Mouse (Mus musculus): ENCODE measurements around the gene Kcnip1. TPM values are rescaled to one million over a fixed set of nuclear protein-coding genes. Genes with fewer than 3 reads are reported as not detected.

Gene Kcnip1
- total and polyA plus RNA-seq, 2 experiments: not detected

DNA sequence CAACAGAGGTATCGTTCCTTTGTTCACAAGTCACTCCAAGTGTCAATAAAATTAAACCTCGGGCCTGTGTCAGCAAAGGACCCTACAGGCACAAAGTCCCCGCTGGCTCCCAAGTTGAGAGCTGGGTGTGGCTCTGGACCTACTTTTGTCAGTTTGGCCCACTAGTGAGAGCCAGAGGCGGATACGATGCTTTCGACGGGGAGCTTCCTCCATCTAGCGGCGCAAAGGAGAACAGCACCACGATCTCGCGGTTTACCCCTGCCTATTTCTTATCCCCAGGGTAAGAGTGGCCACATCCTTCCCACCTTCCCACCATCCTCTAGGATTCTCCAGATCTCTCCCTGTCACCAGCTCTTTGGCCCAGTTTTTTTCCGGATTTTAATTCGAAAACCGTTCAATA, 378.7 kb downstream of the Kcnip1 start:
- H3K4me1 ChIP-seq (ENCODE audit: control insufficient read depth, insufficient read depth, low read length): no peaks in the 10 kb centered on the region
- no peak for TF ChIP-seq POLR2A (IDR thresholded peaks at IDR 0.05; ENCODE audit: extremely low read depth, insufficient read depth, low read length)
- TF ChIP-seq CTCF (IDR thresholded peaks at IDR 0.05; ENCODE audit: low read depth, low read length): peak; percentile 93
- no peaks in the 10 kb centered on the region for H3K27me3 ChIP-seq (ENCODE audit: control insufficient read depth, insufficient read depth, low read length)
- H3K9ac ChIP-seq (ENCODE audit: low read depth, low read length): no peak overlapping the region
- H3K36me3 ChIP-seq (ENCODE audit: control insufficient read depth, insufficient read depth, low read length): no peaks in the 10 kb centered on the region
- H3K27ac ChIP-seq (replicated peaks; ENCODE audit: insufficient read depth, low read depth, low read length): no peak overlapping the region
- no peaks in the 10 kb centered on the region for H3K79me2 ChIP-seq (ENCODE audit: control insufficient read depth, insufficient read depth, low read length)
- peak; percentile 4 for DNase-seq (ENCODE audit: extremely low read depth, low read depth, low spot score)
- H3K4me3 ChIP-seq (ENCODE audit: insufficient read depth, low read depth, low read length): no peak overlapping the region
- 9% methylated on average over 15 of the region's 15 CpGs for WGBS

DNA sequence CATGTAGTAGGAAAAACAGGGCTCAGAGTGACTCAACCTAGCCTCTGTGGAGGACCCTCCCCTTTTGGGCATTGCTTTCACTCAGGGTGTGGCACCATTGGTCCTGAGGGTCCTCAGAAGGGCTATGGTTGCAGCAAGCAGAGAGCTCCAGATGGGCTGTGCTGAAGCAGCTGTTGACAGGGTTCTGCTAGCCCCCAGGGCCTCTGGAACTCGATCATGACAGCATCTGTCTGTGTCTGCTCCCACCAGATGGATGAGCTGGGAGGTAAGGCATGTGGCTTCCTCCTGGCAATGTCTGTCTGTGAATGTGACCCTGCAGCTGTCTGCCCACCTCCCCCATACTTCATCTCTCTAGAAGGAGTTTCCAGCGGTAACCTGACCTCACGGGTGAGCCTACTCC, 385.2 kb downstream of the Kcnip1 start:
- WGBS: 19% methylated on average over 3 of the region's 3 CpGs

DNA sequence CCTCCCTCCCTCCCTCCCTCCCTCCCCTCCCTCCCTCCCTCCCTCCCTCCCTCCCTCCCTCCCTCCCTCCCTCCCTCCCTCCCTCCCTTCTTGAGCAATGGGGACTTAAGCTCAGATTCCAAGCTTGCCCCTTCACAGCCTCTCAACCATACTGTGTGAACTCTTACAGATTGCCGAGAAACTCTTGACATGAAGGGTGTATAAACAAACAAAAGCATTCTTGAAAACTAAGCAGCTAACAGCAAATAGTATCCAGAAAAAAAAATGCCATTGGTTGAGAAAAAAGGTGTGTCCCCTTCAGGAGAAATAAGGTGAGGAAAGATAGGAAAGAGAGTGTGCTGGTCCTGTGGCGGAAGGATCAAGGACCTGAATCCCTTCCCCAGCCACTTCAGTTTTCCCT, 389.8 kb downstream of the Kcnip1 start:
- Histone ChIP-seq H3K9ac (ENCODE audit: low read depth, low read length) (no peak overlapping the region), H3K36me3 (ENCODE audit: control insufficient read depth, insufficient read depth, low read length) (no peaks in the 10 kb centered on the region), H3K4me1 (ENCODE audit: control insufficient read depth, insufficient read depth, low read length) (no peaks in the 10 kb centered on the region), H3K27me3 (ENCODE audit: control insufficient read depth, insufficient read depth, low read length) (no peaks in the 10 kb centered on the region), H3K27ac (replicated peaks; ENCODE audit: insufficient read depth, low read depth, low read length) (no peak overlapping the region), H3K79me2 (ENCODE audit: control insufficient read depth, insufficient read depth, low read length) (no peaks in the 10 kb centered on the region), H3K4me3 (ENCODE audit: insufficient read depth, low read depth, low read length) (no peak overlapping the region)
- 57% methylated on average over 2 of the region's 2 CpGs for WGBS
- TF ChIP-seq CTCF (IDR thresholded peaks at IDR 0.05; ENCODE audit: low read depth, low read length) (no peak), POLR2A (IDR thresholded peaks at IDR 0.05; ENCODE audit: extremely low read depth, insufficient read depth, low read length) (no peak)
- no peak for DNase-seq (ENCODE audit: extremely low read depth, low read depth, low spot score)

More for the DNA sequence above, 385.2 kb downstream of the Kcnip1 start:
- no peak for DNase-seq (ENCODE audit: extremely low read depth, low read depth, low spot score)
- no peaks in the 10 kb centered on the region for H3K79me2 ChIP-seq (ENCODE audit: control insufficient read depth, insufficient read depth, low read length)
- H3K4me3 ChIP-seq (ENCODE audit: insufficient read depth, low read depth, low read length): no peak overlapping the region
- H3K36me3 ChIP-seq (ENCODE audit: control insufficient read depth, insufficient read depth, low read length): no peaks in the 10 kb centered on the region
- no peaks in the 10 kb centered on the region for H3K27me3 ChIP-seq (ENCODE audit: control insufficient read depth, insufficient read depth, low read length)
- no peak for TF ChIP-seq POLR2A (IDR thresholded peaks at IDR 0.05; ENCODE audit: extremely low read depth, insufficient read depth, low read length)
- TF ChIP-seq CTCF (IDR thresholded peaks at IDR 0.05; ENCODE audit: low read depth, low read length): no peak
- no peak overlapping the region for H3K27ac ChIP-seq (replicated peaks; ENCODE audit: insufficient read depth, low read depth, low read length)
- no peak overlapping the region for H3K9ac ChIP-seq (ENCODE audit: low read depth, low read length)
- H3K4me1 ChIP-seq (ENCODE audit: control insufficient read depth, insufficient read depth, low read length): no peaks in the 10 kb centered on the region

DNA sequence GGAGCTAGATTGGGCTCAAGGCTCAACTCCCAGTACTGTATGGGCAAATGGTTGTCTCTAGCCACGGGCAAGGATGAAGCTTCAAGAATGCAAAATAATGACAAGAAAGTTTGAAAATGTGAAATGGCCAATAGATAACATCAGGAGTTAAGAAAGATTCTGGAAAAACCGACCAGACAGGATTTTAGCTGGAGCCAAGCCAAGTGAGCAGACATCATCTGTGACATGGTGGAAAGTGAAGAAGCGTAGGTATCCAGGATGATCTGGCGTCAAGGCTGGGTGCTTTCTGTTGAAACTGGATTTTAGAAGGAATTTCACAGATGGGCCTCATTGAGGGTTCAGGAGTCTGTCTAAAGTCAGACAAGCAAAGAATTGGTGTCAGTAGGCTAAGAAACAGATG, 394.0 kb downstream of the Kcnip1 start, which contains the start of gene D130052B06Rik:
Gene D130052B06Rik (plus strand): TSS at position 317 of the 400 bp plus-strand sequence.
- Histone ChIP-seq H3K4me3 (ENCODE audit: insufficient read depth, low read depth, low read length) (no peak within 1 kb of the TSS), H3K27me3 (ENCODE audit: control insufficient read depth, insufficient read depth, low read length) (no peaks in the 10 kb centered on the region), H3K36me3 (ENCODE audit: control insufficient read depth, insufficient read depth, low read length) (no peaks in the 10 kb centered on the region), H3K9ac (ENCODE audit: low read depth, low read length) (no peak within 1 kb of the TSS), H3K4me1 (ENCODE audit: control insufficient read depth, insufficient read depth, low read length) (no peaks in the 10 kb centered on the region), H3K27ac (replicated peaks; ENCODE audit: insufficient read depth, low read depth, low read length) (no peak within 1 kb of the TSS), H3K79me2 (ENCODE audit: control insufficient read depth, insufficient read depth, low read length) (no peaks in the 10 kb centered on the region)
- TF ChIP-seq POLR2A (IDR thresholded peaks at IDR 0.05; ENCODE audit: extremely low read depth, insufficient read depth, low read length): no peak
- TF ChIP-seq CTCF (IDR thresholded peaks at IDR 0.05; ENCODE audit: low read depth, low read length): no peak
- no peak for DNase-seq (ENCODE audit: extremely low read depth, low read depth, low spot score)
- WGBS: 75% methylated on average over 4 of the region's 4 CpGs

DNA sequence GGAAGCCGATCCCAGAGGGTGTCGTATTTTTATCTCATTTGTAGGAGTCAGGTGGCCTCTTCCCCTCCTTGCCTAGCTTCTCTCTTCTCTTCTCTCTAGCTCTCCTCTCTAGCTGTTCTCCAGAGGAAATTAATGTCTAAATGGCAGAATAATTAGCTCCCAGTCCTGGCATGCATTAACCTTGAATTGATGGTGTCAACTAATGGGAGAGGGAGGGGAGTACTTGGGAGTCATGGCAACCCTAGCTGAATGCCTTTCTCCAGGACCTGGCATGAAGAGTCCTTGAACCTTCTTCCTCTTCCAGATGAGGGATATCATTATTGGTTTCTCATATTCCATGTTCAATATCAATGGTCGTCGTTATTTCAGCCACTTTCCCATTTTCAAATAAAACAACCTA, 396.3 kb downstream of the Kcnip1 start:
- 74% methylated on average over 4 of the region's 4 CpGs for WGBS
- Histone ChIP-seq H3K36me3 (ENCODE audit: control insufficient read depth, insufficient read depth, low read length) (no peaks in the 10 kb centered on the region), H3K4me3 (ENCODE audit: insufficient read depth, low read depth, low read length) (no peak overlapping the region), H3K79me2 (ENCODE audit: control insufficient read depth, insufficient read depth, low read length) (no peaks in the 10 kb centered on the region), H3K9ac (ENCODE audit: low read depth, low read length) (no peak overlapping the region), H3K27me3 (ENCODE audit: control insufficient read depth, insufficient read depth, low read length) (no peaks in the 10 kb centered on the region), H3K27ac (replicated peaks; ENCODE audit: insufficient read depth, low read depth, low read length) (no peak overlapping the region), H3K4me1 (ENCODE audit: control insufficient read depth, insufficient read depth, low read length) (no peaks in the 10 kb centered on the region)
- no peak for DNase-seq (ENCODE audit: extremely low read depth, low read depth, low spot score)
- no peak for TF ChIP-seq CTCF (IDR thresholded peaks at IDR 0.05; ENCODE audit: low read depth, low read length)
- TF ChIP-seq POLR2A (IDR thresholded peaks at IDR 0.05; ENCODE audit: extremely low read depth, insufficient read depth, low read length): no peak

DNA sequence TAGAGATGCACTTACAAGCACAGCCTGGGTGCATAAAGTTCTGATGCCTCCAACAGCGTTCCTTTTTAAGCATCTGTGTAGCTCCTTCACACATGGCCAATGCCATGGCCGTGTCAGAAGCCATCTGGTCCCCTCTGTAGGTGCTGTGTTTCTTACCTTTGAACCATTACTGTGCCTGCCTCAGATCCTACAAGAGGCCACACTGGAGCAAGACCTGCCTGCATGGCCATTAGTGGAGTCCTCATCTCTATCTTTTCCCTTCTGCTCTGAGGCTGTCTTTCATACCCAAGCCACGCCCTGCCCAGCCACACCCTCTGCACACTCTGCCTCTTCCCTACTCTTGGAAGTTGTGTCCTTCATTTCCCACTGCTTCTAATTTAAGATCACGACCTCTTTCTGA, 400.1 kb downstream of the Kcnip1 start:
- Histone ChIP-seq H3K79me2 (ENCODE audit: control insufficient read depth, insufficient read depth, low read length) (no peaks in the 10 kb centered on the region), H3K27me3 (ENCODE audit: control insufficient read depth, insufficient read depth, low read length) (no peaks in the 10 kb centered on the region), H3K27ac (replicated peaks; ENCODE audit: insufficient read depth, low read depth, low read length) (no peak overlapping the region)

More for the DNA sequence above, 400.1 kb downstream of the Kcnip1 start:
- no peak overlapping the region for H3K4me3 ChIP-seq (ENCODE audit: insufficient read depth, low read depth, low read length)
- no peak for DNase-seq (ENCODE audit: extremely low read depth, low read depth, low spot score)
- no peak for TF ChIP-seq CTCF (IDR thresholded peaks at IDR 0.05; ENCODE audit: low read depth, low read length)
- no peak overlapping the region for H3K9ac ChIP-seq (ENCODE audit: low read depth, low read length)
- no peaks in the 10 kb centered on the region for H3K36me3 ChIP-seq (ENCODE audit: control insufficient read depth, insufficient read depth, low read length)
- WGBS: 69% methylated on average over 4 of the region's 4 CpGs
- no peaks in the 10 kb centered on the region for H3K4me1 ChIP-seq (ENCODE audit: control insufficient read depth, insufficient read depth, low read length)
